Mouse (Mus musculus) E14TG2a.4 (cell line): ENCODE measurements around the gene Ntn1.

Experiments used
- H3K27me3 ChIP-seq: 2 replicates; pipeline ENCODE4 v1.6.1; 2014; ENCODE audit warnings: low read length, control low read depth; ENCODE audit not compliant: insufficient read depth
- H3K36me3 ChIP-seq: 2 replicates; pipeline ENCODE4 v1.6.1; 2014; ENCODE audit warnings: low read length, control low read depth; ENCODE audit not compliant: insufficient read depth
- H3K4me1 ChIP-seq: replicated peaks from 2 replicates; pipeline ENCODE4 v1.6.1; 2014; ENCODE audit warnings: low read depth, low read length, control low read depth
- H3K4me3 ChIP-seq: replicated peaks from 2 replicates; pipeline ENCODE4 v1.5.1; 2014; ENCODE audit warnings: mild to moderate bottlenecking, low read length
- H3K9me3 ChIP-seq: 2 replicates; pipeline ENCODE4 v1.6.1; 2014; ENCODE audit warnings: low read length, control low read depth
- CTCF ChIP-seq: conservative IDR thresholded peaks from 2 replicates; pipeline ENCODE4 v1.5.1; 2014; ENCODE audit warnings: low read length
- NANOG ChIP-seq: IDR thresholded peaks from 2 replicates; pipeline ENCODE4 v1.6.1; 2014; ENCODE audit warnings: borderline replicate concordance, low read length, mixed read lengths
- POU5F1 ChIP-seq: IDR thresholded peaks from 2 replicates; pipeline ENCODE4 v1.6.1; 2014; ENCODE audit warnings: low read length, borderline replicate concordance

Gene Ntn1

DNA sequence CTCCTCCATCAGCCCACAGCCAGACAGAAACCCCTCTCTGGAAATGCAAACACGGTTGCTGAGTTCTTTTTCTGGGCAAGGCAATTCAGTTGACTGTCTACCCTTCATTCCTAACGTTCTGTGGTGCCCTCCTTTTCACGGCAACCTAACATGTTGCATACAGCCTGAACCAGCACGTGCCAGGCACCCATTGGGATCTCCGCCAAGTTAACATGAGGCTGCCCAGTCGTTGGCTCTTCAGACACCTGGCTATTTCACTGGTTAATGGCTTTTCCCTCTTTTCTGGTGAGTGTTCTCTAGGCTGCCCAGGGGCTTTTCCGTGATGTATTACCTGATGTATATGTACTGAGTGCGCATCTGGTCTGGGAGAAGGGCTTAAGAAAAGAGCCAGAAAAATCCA lies 45.1 kb downstream of the Ntn1 start:
- H3K4me3 ChIP-seq = no peak overlapping the region
- H3K4me1 ChIP-seq = peaks cover 61% of the 10 kb centered on the region
- H3K9me3 ChIP-seq = no peaks in the 10 kb centered on the region
- no peak for TF ChIP-seq CTCF
- no peak for TF ChIP-seq NANOG
- TF ChIP-seq POU5F1 = no peak
- peaks cover 13% of the 10 kb centered on the region for H3K27me3 ChIP-seq
- H3K36me3 ChIP-seq = peaks cover 77% of the 10 kb centered on the region

DNA sequence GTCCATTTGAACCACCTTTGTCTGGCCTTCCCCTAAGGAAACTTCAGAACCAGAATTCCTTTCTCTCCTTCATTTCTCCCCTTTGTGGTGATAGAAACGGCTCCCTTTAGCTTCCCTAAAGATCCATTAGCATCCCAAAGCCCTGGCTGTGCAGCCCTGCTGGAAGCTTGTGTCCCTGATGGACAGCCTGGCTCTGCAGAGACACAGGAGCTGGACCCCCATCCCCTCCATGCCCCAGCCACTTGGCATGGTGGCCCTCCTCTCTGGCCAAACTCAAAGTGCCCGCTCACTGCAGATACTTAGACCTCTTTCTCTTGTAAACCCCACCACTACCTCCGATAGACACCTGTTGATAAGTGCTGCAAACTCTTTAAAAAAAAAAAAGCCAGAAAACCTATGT lies 45.8 kb downstream of the Ntn1 start:
- H3K27me3 ChIP-seq = peaks cover 18% of the 10 kb centered on the region
- H3K36me3 ChIP-seq = peaks cover 77% of the 10 kb centered on the region
- TF ChIP-seq NANOG = no peak
- no peak for TF ChIP-seq POU5F1
- TF ChIP-seq CTCF = no peak
- H3K4me3 ChIP-seq = no peak overlapping the region
- peaks cover 2% of the 10 kb centered on the region; the same call in 1 of the 2 replicates for H3K9me3 ChIP-seq
- peaks cover 63% of the 10 kb centered on the region for H3K4me1 ChIP-seq

DNA sequence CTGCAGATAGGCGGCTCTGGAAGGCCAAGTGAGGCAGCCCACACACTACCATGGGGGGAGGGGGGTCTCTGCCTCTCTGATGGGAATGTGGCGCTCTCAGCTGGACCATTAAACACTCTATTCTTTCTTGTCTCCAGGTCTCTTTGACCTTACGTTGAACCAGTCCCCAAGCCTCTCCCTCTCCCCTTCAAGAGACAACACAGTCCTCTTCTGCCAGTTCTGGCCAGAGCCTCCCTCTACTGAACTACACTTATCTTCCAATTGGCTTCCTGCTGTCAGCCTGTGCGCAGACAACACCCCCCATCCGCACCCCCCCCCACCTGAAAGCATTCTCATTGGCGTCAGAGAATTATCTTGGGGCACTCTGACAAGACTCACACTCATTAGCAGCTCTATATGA lies 48.4 kb downstream of the Ntn1 start:
- Histone ChIP-seq H3K36me3 (peaks cover 72% of the 10 kb centered on the region), H3K9me3 (peaks cover 8% of the 10 kb centered on the region), H3K27me3 (peaks cover 31% of the 10 kb centered on the region), H3K4me1 (peaks cover 78% of the 10 kb centered on the region), H3K4me3 (no peak overlapping the region)
- TF ChIP-seq CTCF (no peak), NANOG (peak; percentile 70; the same call in 1 of the 2 replicates)

DNA sequence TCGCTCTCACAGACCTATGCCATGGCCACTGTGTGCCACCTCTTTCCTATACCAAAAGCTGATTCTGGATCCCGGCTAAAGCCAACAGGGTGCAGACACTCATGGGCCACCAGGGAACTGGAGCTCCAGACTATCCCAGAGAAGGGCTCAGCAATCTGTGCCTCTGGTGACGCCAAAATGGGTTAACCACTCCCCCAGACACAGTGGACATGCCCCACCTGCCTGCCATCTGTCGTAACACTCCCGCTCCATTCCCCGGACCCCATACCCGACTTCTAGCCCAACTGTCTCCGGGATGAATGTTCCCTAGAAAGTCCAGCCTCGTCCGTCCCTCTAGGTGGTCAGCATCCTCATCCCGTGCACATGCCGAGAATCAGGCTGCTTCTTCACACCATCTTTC lies 51.8 kb downstream of the Ntn1 start:
- H3K27me3 ChIP-seq = peaks cover 50% of the 10 kb centered on the region
- peaks cover 79% of the 10 kb centered on the region for H3K36me3 ChIP-seq
- H3K4me3 ChIP-seq = no peak overlapping the region
- H3K4me1 ChIP-seq = peaks cover 63% of the 10 kb centered on the region
- TF ChIP-seq CTCF (no peak), NANOG (no peak), POU5F1 (no peak)
- peaks cover 8% of the 10 kb centered on the region for H3K9me3 ChIP-seq

DNA sequence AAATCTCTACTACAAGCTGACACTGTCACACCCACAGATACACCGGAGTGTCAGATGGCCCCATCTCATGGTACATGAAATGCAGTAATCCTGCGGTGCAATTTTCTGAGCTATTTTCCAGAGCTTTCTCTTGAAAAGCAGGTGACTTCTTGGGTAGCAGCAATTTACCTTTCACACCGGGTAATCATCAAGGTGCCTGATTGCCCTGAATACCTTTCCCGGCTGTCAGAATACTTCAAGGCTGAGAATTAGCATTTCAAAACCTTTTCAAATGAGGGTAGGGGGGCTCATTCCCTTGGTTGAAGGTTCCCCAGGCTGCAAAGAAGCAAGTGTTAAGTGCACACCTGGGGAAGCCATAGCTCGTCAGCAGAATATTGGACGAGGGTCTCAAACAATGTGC lies 52.5 kb downstream of the Ntn1 start:
- Histone ChIP-seq H3K36me3 (peaks cover 76% of the 10 kb centered on the region), H3K4me3 (0 out of 2 replicates have a peak overlapping the region, but pooled peaks have one; percentile 11), H3K9me3 (peaks cover 8% of the 10 kb centered on the region), H3K4me1 (peaks cover 57% of the 10 kb centered on the region), H3K27me3 (peaks cover 50% of the 10 kb centered on the region)
- TF ChIP-seq NANOG (peak; percentile 98), CTCF (no peak), POU5F1 (no peak)

DNA sequence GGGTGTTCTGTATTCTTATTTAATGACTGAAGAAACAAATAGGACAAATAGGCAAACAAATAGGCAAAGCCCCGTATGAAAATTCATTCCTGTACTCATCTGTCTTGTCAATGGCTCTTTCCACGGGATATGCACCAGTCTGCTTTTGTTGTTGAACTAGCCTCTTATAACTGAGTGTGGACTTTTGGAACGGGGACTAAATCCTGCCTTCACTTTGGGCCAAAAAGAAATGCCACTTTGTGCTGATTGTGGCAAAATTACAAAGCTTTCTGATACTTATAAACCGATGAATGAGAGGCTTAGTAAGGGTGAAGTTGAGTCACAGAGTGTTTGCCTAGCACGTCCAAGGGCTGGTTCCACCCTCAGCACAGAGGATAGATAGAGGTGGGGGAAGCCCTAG lies 53.1 kb downstream of the Ntn1 start:
- peaks cover 8% of the 10 kb centered on the region for H3K9me3 ChIP-seq
- TF ChIP-seq POU5F1 (no peak), CTCF (no peak), NANOG (no peak)
- H3K36me3 ChIP-seq = peaks cover 74% of the 10 kb centered on the region
- H3K4me1 ChIP-seq = peaks cover 56% of the 10 kb centered on the region
- H3K27me3 ChIP-seq = peaks cover 47% of the 10 kb centered on the region
- H3K4me3 ChIP-seq = 0 out of 2 replicates have a peak overlapping the region, but pooled peaks have one; percentile 11

DNA sequence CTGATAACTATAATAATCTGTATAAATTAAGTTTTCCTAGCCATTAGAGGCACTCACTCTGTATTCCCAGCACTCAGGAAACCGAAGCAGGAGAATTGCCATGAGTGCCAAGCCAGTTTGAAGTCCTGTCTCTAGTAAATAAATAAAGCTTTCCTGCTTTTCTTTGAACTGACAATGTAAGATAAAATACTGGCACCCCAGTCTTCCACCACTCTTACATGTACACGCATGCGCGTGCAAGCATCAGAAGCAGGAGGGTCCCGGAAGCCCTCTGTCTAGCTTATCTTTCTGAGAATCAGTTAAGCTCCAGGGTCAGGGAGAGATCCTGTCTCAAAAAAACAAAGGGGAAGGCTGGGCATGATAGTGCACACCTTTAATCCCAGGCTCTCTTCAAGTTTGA lies 54.5 kb downstream of the Ntn1 start:
- peaks cover 8% of the 10 kb centered on the region for H3K9me3 ChIP-seq
- peaks cover 47% of the 10 kb centered on the region for H3K27me3 ChIP-seq
- no peak overlapping the region for H3K4me3 ChIP-seq
- peaks cover 56% of the 10 kb centered on the region for H3K4me1 ChIP-seq
- TF ChIP-seq CTCF (no peak), POU5F1 (no peak), NANOG (no peak)
- H3K36me3 ChIP-seq = peaks cover 66% of the 10 kb centered on the region

DNA sequence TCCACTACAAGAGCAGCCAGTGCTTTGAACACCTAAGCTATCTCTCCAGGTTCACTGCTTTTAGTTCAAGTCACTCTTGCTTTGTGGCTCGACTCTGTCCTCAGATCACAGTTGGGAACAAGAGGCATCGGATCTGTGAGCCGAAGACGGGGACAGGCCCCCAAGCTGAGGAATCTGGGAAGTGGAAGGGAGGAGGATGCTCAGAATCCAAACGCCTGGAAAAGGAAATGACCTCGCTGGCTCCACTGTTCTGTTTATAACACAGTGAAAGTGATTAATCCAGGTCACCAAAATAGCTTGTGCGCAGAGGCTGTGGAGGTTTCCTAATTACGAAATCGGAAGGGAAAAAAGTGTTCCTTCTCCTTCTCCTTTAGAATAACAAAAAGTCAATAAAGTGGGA lies 56.4 kb downstream of the Ntn1 start:
- Histone ChIP-seq H3K36me3 (peaks cover 62% of the 10 kb centered on the region), H3K4me3 (no peak overlapping the region), H3K9me3 (no peaks in the 10 kb centered on the region), H3K4me1 (peaks cover 61% of the 10 kb centered on the region), H3K27me3 (peaks cover 30% of the 10 kb centered on the region)
- TF ChIP-seq NANOG (no peak), CTCF (no peak), POU5F1 (no peak)

DNA sequence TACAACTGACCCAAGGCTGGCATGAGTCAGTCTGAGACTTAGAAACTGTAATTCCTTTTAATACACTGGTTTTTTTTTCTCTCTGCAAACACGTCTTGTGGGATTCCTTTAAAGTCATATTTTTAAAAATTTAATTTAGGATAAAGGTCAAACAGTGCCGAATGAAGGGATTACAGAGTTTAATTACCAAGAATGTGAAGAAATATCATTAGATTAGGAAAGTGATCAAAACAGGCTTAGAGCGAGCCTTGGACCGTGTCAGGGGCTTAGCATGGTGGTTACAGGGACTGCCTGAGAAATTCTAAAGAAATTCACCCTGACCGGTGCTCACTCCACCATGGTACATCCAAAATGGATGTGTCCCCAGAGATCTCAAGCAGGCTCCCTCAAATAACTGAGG lies 57.9 kb downstream of the Ntn1 start:
- Histone ChIP-seq H3K9me3 (no peaks in the 10 kb centered on the region), H3K36me3 (peaks cover 71% of the 10 kb centered on the region), H3K27me3 (peaks cover 24% of the 10 kb centered on the region), H3K4me3 (no peak overlapping the region), H3K4me1 (peaks cover 49% of the 10 kb centered on the region)
- TF ChIP-seq CTCF (no peak), POU5F1 (no peak), NANOG (no peak)
